Mouse (Mus musculus) small intestine, adult 2 months (tissue): Measurements from ENCODE around the gene Dbh.

Source experiments
- CTCF ChIP-seq: fragments of 200-500 bp; IDR thresholded peaks from 2 replicates; pipeline ENCODE4 v1.5.1; 2012; ENCODE audit warnings: low read depth, mild to moderate bottlenecking, control low read depth, inconsistent platforms, low read length, moderate library complexity, mixed read lengths; ENCODE audit not compliant: insufficient replicate concordance, insufficient read length; ENCODE audit errors: extremely low read depth
- POLR2A ChIP-seq: fragments of 200-500 bp; IDR thresholded peaks from 2 replicates; pipeline ENCODE4 v1.6.1; 2012; ENCODE audit warnings: low read depth, mild to moderate bottlenecking, control low read depth, inconsistent platforms, low read length, moderate library complexity

- TF ChIP-seq POLR2A (no peak), CTCF (no peak)
These were observed 44.3 kb downstream of the Dbh start for GRCm38 (mm10) chr2:27209370-27209769.
